Mouse (Mus musculus) A20 (cell line): Measurements from ENCODE around the gene Selenom.

Source experiments
- DNase-seq: peaks from one replicate; pipeline ENCODE4 v3.0.0-alpha.2; 2011; ENCODE audit warnings: low read depth, low spot score

Gene Selenom

DNA sequence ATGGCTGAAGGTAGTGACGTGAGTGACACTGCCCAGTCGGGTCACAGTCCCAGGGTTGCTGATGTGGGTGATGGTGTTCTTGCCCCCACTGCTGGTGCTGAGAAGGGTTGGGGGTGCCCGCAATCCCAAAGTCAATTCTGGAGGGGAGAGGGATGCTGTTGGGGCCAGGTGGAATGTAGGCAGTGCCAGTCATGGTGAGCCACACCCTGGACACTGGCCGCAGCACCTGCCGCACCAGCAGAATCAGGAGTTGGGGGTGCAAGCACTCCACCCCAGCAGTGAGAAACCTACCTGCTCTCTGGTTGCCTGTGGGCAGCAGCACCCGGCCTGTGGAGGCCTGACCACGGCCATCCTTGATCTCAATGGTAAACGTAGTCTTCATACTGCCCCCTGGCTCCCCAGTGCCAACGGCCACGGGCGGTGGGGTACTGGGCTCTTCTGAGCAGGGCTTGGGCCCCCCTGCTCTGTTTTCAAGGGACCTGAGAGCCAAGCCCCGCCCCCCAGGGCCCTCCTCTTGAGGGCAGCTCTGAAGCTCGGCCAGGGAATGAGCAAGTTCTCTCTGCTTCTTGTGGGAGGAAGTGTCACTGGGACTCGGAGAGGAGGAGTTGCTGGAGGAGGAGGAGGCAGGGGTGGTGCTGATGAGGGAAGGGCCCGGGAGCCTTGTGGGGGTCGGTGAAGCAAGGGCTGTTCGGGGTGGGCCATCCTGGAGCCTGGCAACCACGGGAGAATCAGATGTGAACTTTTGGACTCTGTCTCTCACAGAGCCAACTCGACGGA is 15.2 kb downstream of the Selenom start:
- no peak for DNase-seq

DNA sequence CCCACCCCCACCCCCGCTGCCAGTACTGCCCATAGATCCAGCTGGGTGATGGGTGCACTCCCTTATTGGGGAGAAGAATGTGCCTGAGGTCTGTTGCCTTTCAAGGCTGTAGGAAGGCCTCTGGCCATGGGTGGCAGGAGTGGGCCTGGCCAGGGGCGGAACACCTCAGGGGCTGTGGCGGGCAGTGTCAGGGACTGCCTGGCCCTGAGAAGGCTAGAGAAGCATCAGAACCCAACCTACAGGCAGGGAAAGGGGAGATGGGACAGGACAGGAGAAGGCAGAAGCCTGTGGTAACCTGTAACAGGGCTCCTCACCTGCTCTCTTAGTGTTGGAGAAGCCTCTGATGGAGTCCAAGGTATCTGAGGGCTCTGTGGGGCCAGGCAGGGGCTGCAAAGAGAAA is 16.2 kb downstream of the Selenom start:
- no peak for DNase-seq

DNA sequence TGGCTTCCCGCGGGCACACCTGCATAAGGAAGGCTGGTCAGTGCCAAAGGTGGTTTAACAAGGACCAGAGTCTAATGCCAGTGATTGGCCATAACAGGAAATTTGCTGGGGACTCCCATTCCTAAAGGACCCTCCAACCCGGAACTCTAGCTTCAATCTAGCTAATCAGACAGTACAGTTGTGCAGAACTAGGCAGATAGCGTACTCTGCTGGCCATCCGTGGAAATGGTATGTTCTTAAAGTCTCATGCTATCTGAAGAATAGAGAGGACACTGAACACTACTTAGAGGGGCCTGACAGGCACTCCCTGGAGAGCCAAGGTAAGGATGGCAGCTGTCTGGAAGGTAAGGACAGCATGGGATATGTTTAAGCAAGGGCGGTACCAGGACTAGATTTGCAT is 17.1 kb downstream of the Selenom start:
- DNase-seq: peak; percentile 37

DNA sequence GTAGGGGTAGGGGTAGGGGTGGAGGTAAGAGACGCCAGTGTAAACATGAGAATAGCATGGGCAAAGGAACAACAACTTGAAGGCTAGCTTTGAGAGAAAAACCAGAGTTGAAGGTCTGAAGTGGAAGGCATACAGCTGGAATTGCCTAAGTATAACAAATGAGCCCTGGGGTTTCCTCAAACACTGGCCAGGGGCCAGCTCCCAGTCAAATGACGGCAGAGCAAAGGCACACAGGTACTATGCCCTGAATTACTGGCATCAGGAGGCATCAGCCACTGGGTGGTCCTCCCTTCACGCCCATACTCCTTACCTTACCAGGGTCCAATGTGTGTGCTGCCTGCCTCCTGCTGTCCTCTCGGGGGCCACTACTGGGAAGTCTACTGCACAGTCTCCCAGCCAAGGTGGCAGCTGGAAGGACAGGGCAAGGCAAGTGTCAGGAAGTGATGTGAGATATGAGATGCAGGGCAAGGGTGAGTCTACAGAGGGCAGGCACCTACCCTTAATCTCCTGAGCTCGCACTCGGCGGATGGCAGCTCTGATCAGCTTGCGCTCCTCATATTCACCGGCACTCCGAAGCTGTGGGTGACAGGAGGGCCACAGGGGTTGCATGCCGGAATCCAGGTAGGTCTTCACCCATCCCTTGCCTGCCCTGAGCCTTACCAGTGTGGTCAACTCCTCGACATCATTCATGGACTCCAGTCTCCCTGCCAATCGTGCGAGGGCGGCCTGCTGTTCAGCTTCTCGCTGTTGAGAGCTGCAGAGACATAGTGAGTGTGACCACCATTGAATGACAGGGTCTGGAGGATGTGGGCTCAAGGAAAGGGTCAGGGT is 17.8 kb downstream of the Selenom start:
- no peak for DNase-seq

GRCm38 (mm10) chr11:3533406-3533932 is 19.0 kb downstream of the Selenom start:
- no peak for DNase-seq

DNA sequence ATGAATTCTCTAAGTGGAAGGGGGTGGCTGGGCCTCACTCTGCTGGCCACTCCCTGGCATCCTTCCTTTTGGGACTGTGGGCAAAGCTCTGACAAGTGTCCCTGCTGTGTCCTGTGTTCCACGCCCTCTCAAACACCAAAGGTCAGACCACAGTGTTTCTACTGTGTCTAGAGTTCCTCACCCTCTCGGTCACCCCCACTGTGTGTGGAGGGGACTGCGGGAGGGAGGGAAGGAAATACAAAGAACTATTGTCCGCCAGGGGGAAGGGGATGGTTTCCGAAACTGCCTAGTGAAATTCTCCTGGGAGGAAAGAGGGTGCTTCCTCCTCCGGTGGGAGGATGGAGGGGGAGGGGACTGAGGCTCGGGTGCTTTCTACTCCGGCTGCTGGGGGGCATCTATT is 20.5 kb downstream of the Selenom start:
- DNase-seq: no peak

- peak; percentile 82 for DNase-seq
Measured at GRCm38 (mm10) chr11:3535406-3535986, 21.0 kb downstream of the Selenom start.

DNA sequence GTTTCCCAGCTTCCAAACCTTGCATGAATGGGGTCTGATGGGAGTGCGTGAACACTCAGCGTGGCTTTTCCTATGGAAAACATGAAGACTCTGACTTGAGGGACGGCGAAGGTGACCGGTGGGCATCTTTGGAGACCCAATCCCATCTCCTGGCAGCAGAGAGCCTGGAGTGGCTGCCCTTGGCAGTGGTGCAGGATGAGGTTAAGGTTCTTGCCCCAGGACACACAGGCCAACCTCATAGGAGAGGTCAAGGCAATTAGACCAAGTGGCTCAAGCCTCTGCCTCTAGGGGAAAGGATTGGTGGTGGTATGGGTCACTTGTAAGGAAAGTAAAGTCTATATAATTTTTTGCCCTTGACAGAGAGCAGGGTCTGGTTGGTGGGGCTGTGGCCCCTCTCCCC is 21.6 kb downstream of the Selenom start:
- no peak for DNase-seq

- no peak for DNase-seq
Measured at GRCm38 (mm10) chr11:3536745-3537333, 22.4 kb downstream of the Selenom start.

DNA sequence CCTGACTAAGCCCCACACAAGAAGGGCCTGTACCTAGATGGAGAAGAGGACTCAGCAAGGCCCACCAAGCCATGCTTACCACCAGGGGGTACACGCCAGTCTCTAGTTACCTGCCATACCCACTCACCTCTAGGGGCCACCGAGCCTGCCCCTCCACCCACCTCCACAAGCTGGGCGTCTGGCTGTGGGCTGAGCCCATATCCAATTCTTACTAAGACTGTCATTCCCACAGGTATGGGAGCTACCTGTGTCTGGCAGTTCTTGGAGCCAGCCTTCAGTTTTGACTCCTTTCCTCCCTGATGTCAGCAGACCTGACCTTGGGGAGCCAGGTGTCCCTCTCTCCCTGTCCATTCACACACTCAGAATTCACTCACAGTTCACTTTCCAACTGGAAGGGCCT is 23.2 kb downstream of the Selenom start:
- DNase-seq: no peak

- no peak for DNase-seq
Measured at GRCm38 (mm10) chr11:3538341-3538740, 23.9 kb downstream of the Selenom start.

DNA sequence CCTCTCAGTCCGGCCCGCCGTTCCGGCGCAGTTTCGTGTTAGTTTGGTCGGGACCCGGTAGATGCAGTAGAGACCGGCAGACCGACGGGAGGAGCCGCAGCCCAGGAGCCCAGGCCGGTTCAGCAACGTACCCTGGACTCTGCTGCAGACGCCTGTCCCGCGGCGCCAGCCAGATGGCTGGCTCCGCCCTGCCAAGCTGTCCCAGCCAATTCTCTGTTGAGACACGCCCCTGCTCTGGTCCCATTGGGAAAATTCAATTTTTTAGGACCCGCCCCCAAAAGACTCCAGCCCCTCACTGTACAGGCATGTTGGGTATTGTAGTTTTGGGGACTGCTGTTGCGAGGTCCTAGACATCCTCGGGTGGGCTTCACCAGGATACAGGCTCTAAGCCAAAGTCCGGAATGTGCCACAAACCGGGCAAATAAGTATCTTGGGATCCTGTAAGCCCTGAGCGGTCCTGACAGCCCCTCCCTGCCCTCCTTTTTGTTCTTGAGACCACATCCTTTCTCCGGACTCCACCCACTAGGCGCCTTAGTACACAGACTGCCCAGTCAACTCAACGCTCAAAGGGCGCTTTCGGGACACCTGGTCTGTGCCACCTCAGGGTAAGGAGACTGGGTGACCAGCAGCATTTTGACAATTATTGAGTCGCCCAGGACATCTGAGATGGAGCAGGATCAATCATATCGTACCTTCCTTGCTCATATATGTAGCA is 24.8 kb downstream of the Selenom start:
- peak; percentile 96 for DNase-seq

- DNase-seq: no peak
Measured at GRCm38 (mm10) chr11:3539826-3540196, 25.3 kb downstream of the Selenom start.

- DNase-seq: no peak
Measured at GRCm38 (mm10) chr11:3540451-3541085, 26.1 kb downstream of the Selenom start, which contains the start of gene Smtn. Gene Smtn (minus strand): TSS chr11:3540612.

DNA sequence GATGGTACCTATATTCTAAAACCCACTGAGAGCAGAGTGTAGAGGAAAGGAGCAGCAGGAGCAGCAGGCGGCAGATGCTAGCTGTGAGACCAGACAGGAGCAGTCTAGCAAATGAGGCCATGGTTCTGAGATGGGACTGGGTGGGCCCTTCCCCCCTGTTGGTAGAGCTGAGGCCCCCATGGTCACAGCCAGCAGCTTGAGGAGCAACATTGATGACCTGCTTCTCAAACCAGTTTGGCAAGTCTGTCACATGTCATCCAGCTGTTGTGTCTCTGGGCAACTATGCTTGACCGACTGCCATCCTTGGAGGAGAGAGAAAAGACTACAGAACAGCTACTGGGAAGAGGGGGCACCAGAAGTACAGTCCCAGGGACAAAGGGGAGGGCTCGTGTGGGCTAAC is 27.4 kb downstream of the Selenom start:
- DNase-seq: peak; percentile 24

DNA sequence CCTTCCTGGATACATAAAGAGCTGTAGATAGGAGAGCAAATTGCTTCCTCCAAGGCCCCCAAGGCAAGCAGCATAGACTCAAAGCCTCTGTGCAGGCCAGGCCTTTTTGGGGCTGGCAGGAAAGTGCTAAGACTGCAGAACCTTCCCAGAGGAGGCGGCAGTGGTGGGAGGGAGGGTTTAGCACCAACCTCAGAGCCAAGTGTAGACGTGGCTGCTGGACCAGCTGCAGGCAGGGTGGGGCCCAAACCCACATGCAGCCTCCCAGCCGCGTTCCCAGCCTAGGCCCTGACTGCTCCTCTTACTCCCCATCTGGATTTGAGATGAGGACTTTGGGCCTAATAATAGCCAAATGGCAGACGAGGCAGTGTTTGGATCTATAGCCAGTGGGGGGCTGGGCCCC is 28.5 kb downstream of the Selenom start:
- DNase-seq: peak; percentile 62

DNA sequence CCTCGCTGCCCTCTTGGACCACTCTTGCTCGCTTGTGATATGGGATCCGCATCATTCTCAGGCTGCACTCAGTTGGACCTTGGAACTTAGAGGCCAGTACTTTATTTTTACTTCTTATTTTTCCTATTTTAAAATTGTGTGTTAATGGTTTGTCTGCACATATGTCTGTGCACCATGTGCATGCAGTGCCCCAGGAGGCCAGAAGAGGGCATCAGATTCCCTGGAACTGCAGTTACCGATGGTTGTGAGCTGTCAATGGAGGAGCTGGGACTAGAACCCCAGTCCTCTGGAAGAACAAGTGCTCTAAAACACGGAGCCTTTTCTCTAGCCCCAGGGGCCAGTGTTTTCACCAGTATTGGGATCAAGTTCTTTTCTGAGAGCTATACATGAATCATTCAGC is 29.9 kb downstream of the Selenom start:
- DNase-seq: no peak

- DNase-seq: peak; percentile 53
Measured at GRCm38 (mm10) chr11:3545531-3546241, 31.2 kb downstream of the Selenom start.

GRCm38 (mm10) chr11:3546242-3546562 is 31.7 kb downstream of the Selenom start:
- DNase-seq: no peak

DNA sequence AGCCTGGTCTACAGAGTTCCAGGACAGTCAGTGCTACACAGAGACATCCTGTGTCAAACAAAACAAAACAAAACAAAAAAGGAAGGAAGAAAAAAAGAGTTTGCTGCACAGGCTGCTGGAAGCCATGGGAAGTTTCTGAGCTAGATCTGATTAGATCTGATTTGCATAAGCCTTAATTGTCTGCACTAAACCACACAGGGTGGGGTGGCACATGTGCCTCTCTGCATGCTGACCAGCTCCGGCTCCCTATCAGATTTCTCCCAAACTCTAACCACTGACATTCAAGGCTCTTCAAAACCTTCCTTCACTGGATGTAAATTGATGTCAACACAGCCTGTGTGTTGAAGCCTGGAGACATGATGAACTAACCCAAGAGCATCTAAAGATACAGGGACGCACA is 32.6 kb downstream of the Selenom start:
- DNase-seq: no peak
